Mouse (Mus musculus) liver, postnatal 0 days (tissue): ENCODE data around the gene Pole2. TPM values are rescaled to one million over a fixed set of nuclear protein-coding genes. Genes with fewer than 3 reads are reported as not detected.

Experiments used
- ATAC-seq: fragments of 200-750 bp; cut with Nextera tagmentation; 2 replicates; pipeline ENCODE4 v1.8.0; 2017; ENCODE audit warnings: mild to moderate bottlenecking, moderate library complexity
- DNase-seq: peaks from one replicate; pipeline ENCODE4 v3.0.0-alpha.2; 2016
- H3K27ac ChIP-seq: fragments of 300-500 bp; sonication (generic); 2 replicates; pipeline ENCODE4 v1.5.1; 2014; ENCODE audit warnings: antibody characterized with exemption, moderate library complexity, mild to moderate bottlenecking, low read depth
- H3K27me3 ChIP-seq: fragments of 300-500 bp; sonication (generic); 2 replicates; pipeline ENCODE4 v1.6.1; 2014; ENCODE audit warnings: low read length, control low read depth, mixed read lengths; ENCODE audit not compliant: insufficient read depth
- H3K36me3 ChIP-seq: fragments of 300-500 bp; sonication (generic); replicated peaks from 2 replicates; pipeline ENCODE4 v1.6.1; 2014; ENCODE audit warnings: mild to moderate bottlenecking, control low read depth, low read length, moderate library complexity, mixed read lengths; ENCODE audit not compliant: insufficient read depth
- H3K4me1 ChIP-seq: fragments of 300-500 bp; sonication (generic); 2 replicates; pipeline ENCODE4 v1.6.1; 2014; ENCODE audit warnings: antibody characterized with exemption, mild to moderate bottlenecking, control low read depth; ENCODE audit not compliant: insufficient read depth
- H3K4me2 ChIP-seq: fragments of 300-500 bp; sonication (generic); 2 replicates; pipeline ENCODE4 v1.6.1; 2014; ENCODE audit warnings: low read depth, mild to moderate bottlenecking, low read length, moderate library complexity, mixed read lengths
- H3K4me3 ChIP-seq: fragments of 300-500 bp; sonication (generic); 2 replicates; pipeline ENCODE4 v1.5.1; 2014; ENCODE audit warnings: low read depth, low read length
- H3K9ac ChIP-seq: fragments of 300-500 bp; sonication (generic); replicated peaks from 2 replicates; pipeline ENCODE4 v1.6.1; 2014; ENCODE audit warnings: mild to moderate bottlenecking, moderate library complexity
- H3K9me3 ChIP-seq: fragments of 300-500 bp; sonication (generic); 2 replicates; pipeline ENCODE4 v1.6.1; 2016; ENCODE audit warnings: mild to moderate bottlenecking, control low read depth, low read length, mixed read lengths
- CTCF ChIP-seq: sonication (generic); IDR thresholded peaks from 2 replicates; pipeline ENCODE4 v1.5.1; 2016; ENCODE audit warnings: antibody characterized with exemption, low read depth
- EP300 ChIP-seq: IDR thresholded peaks from 2 replicates; pipeline ENCODE4 v1.6.1; 2016; ENCODE audit warnings: antibody characterized with exemption, low read depth, mild to moderate bottlenecking
- WGBS: fragments of 180-500 bp; shearing (Covaris S2); extraction: QIAGEN DNeasy Blood & Tissue Kit; methylation state at CpG from one replicate; pipeline ENCODE4 v1.1.7; 2014; ENCODE audit not compliant: insufficient replicate concordance; 5-methylcytosine and 5-hydroxymethylcytosine counted together
- polyA plus RNA-seq: library from polyadenylated mRNA; unstranded; fragments of >200 nt; fragmentation: Nextera tagmentation; extraction: Ambion mirVana; gene quantifications from 2 replicates; pipeline ENCODE4 v1.2.1, GENCODE M21; 2015

Pole2 gene
- polyA plus RNA-seq, 1 experiment from 2014 or later = 9.3 TPM

GRCm38 (mm10) chr12:69185371-69185770 is 42.6 kb downstream of the Pole2 start:
- H3K36me3 ChIP-seq = peaks cover 11% of the 10 kb centered on the region
- WGBS = 37% methylated on average over 7 of the region's 7 CpGs
- no peak for TF ChIP-seq CTCF
- TF ChIP-seq EP300 = no peak
- DNase-seq = no peak
- H3K27ac ChIP-seq = peak overlapping the region; percentile 90
- H3K9me3 ChIP-seq = no peaks in the 10 kb centered on the region
- peaks cover 20% of the 10 kb centered on the region for H3K4me1 ChIP-seq
- peak overlapping the region; percentile 92 for H3K4me2 ChIP-seq
- H3K9ac ChIP-seq = peak overlapping the region; percentile 85
- ATAC-seq = no peak
- no peaks in the 10 kb centered on the region for H3K27me3 ChIP-seq
- peak overlapping the region; percentile 82 for H3K4me3 ChIP-seq

- under 1% methylated on average over 85 of the region's 86 CpGs for WGBS
Measured at GRCm38 (mm10) chr12:69184342-69185295, 43.4 kb downstream of the Pole2 start.

GRCm38 (mm10) chr12:69183583-69184308 is 44.2 kb downstream of the Pole2 start, which contains the start of the genes Rpl36al and Mgat2:
TSS of gene Rpl36al (minus strand) at chr12:69184083.
TSS of gene Mgat2 (plus strand) at chr12:69184157.
- peaks cover 6% of the 10 kb centered on the region for H3K36me3 ChIP-seq
- peak within 1 kb of the TSS; percentile 82 for H3K4me3 ChIP-seq
- peak within 1 kb of the TSS; percentile 92 for H3K4me2 ChIP-seq
- peak within 1 kb of the TSS; percentile 85 for H3K9ac ChIP-seq
- peak; percentile 98 for ATAC-seq
- TF ChIP-seq EP300 (no peak; the same call in 1 of the 2 replicates), CTCF (no peak)
- peak; percentile 99 for DNase-seq
- WGBS = under 1% methylated on average over 83 of the region's 84 CpGs
- H3K4me1 ChIP-seq = peaks cover 20% of the 10 kb centered on the region
- H3K27ac ChIP-seq = peak within 1 kb of the TSS; percentile 90
- no peaks in the 10 kb centered on the region for H3K9me3 ChIP-seq
- no peaks in the 10 kb centered on the region for H3K27me3 ChIP-seq

More at GRCm38 (mm10) chr12:69184342-69185295, 43.4 kb downstream of the Pole2 start:
- TF ChIP-seq EP300 (no peak), CTCF (no peak)
- Histone ChIP-seq H3K4me3 (peak overlapping the region; percentile 82), H3K4me1 (peaks cover 20% of the 10 kb centered on the region), H3K27ac (peak overlapping the region; percentile 90), H3K4me2 (peak overlapping the region; percentile 92), H3K27me3 (no peaks in the 10 kb centered on the region), H3K9ac (peak overlapping the region; percentile 85), H3K9me3 (no peaks in the 10 kb centered on the region), H3K36me3 (peaks cover 6% of the 10 kb centered on the region)
- peak; percentile 69 for DNase-seq
- peak; percentile 40 for ATAC-seq

- Histone ChIP-seq H3K4me3 (no peak overlapping the region), H3K4me1 (peaks cover 13% of the 10 kb centered on the region), H3K36me3 (peaks cover 3% of the 10 kb centered on the region), H3K27me3 (no peaks in the 10 kb centered on the region), H3K9ac (no peak overlapping the region), H3K4me2 (no peak overlapping the region), H3K27ac (no peak overlapping the region), H3K9me3 (no peaks in the 10 kb centered on the region)
- DNase-seq (no peak), ATAC-seq (no peak)
- TF ChIP-seq EP300 (no peak), CTCF (no peak)
- WGBS = 79% methylated on average over 4 of the region's 4 CpGs
Measured at GRCm38 (mm10) chr12:69181800-69182199, 46.2 kb downstream of the Pole2 start.

GRCm38 (mm10) chr12:69179371-69179770 is 48.6 kb downstream of the Pole2 start:
- no peak overlapping the region for H3K4me2 ChIP-seq
- ATAC-seq = no peak
- no peak for DNase-seq
- H3K9ac ChIP-seq = no peak overlapping the region
- peaks cover 2% of the 10 kb centered on the region; the same call in 1 of the 2 replicates for H3K4me1 ChIP-seq
- TF ChIP-seq EP300 = no peak
- no peak for TF ChIP-seq CTCF
- WGBS = 77% methylated on average over 12 of the region's 12 CpGs
- no peaks in the 10 kb centered on the region for H3K27me3 ChIP-seq
- peaks cover 3% of the 10 kb centered on the region for H3K36me3 ChIP-seq
- H3K27ac ChIP-seq = no peak overlapping the region
- H3K9me3 ChIP-seq = no peaks in the 10 kb centered on the region
- no peak overlapping the region for H3K4me3 ChIP-seq

- 92% methylated on average over 3 of the region's 3 CpGs for WGBS
Measured at GRCm38 (mm10) chr12:69177526-69177925, 50.5 kb downstream of the Pole2 start.

More at GRCm38 (mm10) chr12:69177526-69177925, 50.5 kb downstream of the Pole2 start:
- DNase-seq (no peak), ATAC-seq (no peak)
- Histone ChIP-seq H3K9me3 (no peaks in the 10 kb centered on the region), H3K27ac (no peak overlapping the region), H3K9ac (no peak overlapping the region), H3K4me2 (no peak overlapping the region), H3K36me3 (peaks cover 5% of the 10 kb centered on the region), H3K4me1 (peaks cover 2% of the 10 kb centered on the region; the same call in 1 of the 2 replicates), H3K4me3 (no peak overlapping the region), H3K27me3 (no peaks in the 10 kb centered on the region)
- no peak for TF ChIP-seq EP300
- TF ChIP-seq CTCF = no peak
